Mouse (Mus musculus) MEL (cell line): ENCODE results near the gene Vps37b.

Experiments used
- CTCF ChIP-seq, 3 experiments: IDR thresholded peaks in 2 of 3; conservative IDR thresholded peaks in 1 of 3; 2 replicates each; pipeline ENCODE4 v1.5.1; 2011 to 2012; ENCODE audit warnings: low read length in 3 of 3, low read depth in 2 of 3, mild to moderate bottlenecking in 2 of 3, improper control_type of control experiment in 1 of 3, inconsistent platforms in 1 of 3, mixed read lengths in 1 of 3, moderate library complexity in 1 of 3; ENCODE audit not compliant: control insufficient read depth in 1 of 3, insufficient read depth in 1 of 3, poor library complexity in 1 of 3, severe bottlenecking in 1 of 3
- POLR2AphosphoS2 ChIP-seq: IDR thresholded peaks from 2 replicates; pipeline ENCODE4 v1.6.1; 2011; ENCODE audit warnings: low read length, improper control_type of control experiment
- USF1 ChIP-seq: IDR thresholded peaks from 2 replicates; pipeline ENCODE4 v1.6.1; 2014; ENCODE audit warnings: low read depth, mild to moderate bottlenecking, inconsistent platforms, low read length, improper control_type of control experiment, moderate library complexity

GRCm38 (mm10) chr5:123994468-123994867 is 37.6 kb downstream of the Vps37b start:
- no peak for TF ChIP-seq CTCF (IDR thresholded peaks at IDR 0.05 in 2 of 3, conservative IDR thresholded peaks at IDR 0.05 in 1 of 3; ENCODE audit: control insufficient read depth in 1 of 3, insufficient read depth in 1 of 3, low read depth in 2 of 3, low read length in 3 of 3, poor library complexity in 1 of 3, severe bottlenecking in 1 of 3)
- TF ChIP-seq POLR2AphosphoS2 = no peak
- TF ChIP-seq USF1 = no peak
